Mouse (Mus musculus) thymus, adult 2 months (tissue): ENCODE measurements around the gene Pkd2.

Source experiments
- CTCF ChIP-seq: fragments of 200-500 bp; IDR thresholded peaks from 2 replicates; pipeline ENCODE4 v1.5.1; 2012; ENCODE audit warnings: mild to moderate bottlenecking, control low read depth, low read length, moderate library complexity, borderline replicate concordance; ENCODE audit not compliant: control insufficient read depth, poor library complexity, insufficient read depth; ENCODE audit errors: extremely low read depth
- POLR2A ChIP-seq: fragments of 200-500 bp; IDR thresholded peaks from 2 replicates; pipeline ENCODE4 v1.6.1; 2012; ENCODE audit warnings: mild to moderate bottlenecking, low read length, control low read depth, moderate library complexity; ENCODE audit not compliant: control insufficient read depth, poor library complexity, insufficient read depth; ENCODE audit errors: extremely low read depth

- TF ChIP-seq POLR2A (no peak), CTCF (no peak)
Measured at GRCm38 (mm10) chr5:104417721-104418120, 41.5 kb upstream of the Pkd2 start.
